Mouse (Mus musculus) telencephalon, adult 2 months (tissue): ENCODE results near the gene Ephb1.

ENCODE experiments used
- DNase-seq: peaks from one replicate; pipeline ENCODE4 v3.0.0-alpha.2; 2011; ENCODE audit warnings: low read depth, low spot score

Ephb1 gene

GRCm38 (mm10) chr9:102306645-102307415 lies 47.7 kb downstream of the Ephb1 start:
- no peak for DNase-seq

- DNase-seq, result no peak
Measured at GRCm38 (mm10) chr9:102305432-102306100, 48.9 kb downstream of the Ephb1 start.

GRCm38 (mm10) chr9:102304796-102305195 lies 49.7 kb downstream of the Ephb1 start:
- peak; percentile 64 for DNase-seq

GRCm38 (mm10) chr9:102303882-102304281 lies 50.6 kb downstream of the Ephb1 start:
- DNase-seq, result no peak

- no peak for DNase-seq
Measured at GRCm38 (mm10) chr9:102300985-102301384, 53.5 kb downstream of the Ephb1 start.

- no peak for DNase-seq
Measured at GRCm38 (mm10) chr9:102298741-102299140, 55.8 kb downstream of the Ephb1 start.

GRCm38 (mm10) chr9:102297986-102298385 lies 56.5 kb downstream of the Ephb1 start:
- no peak for DNase-seq

- no peak for DNase-seq
Measured at GRCm38 (mm10) chr9:102297176-102297575, 57.3 kb downstream of the Ephb1 start.

- DNase-seq, result no peak
Measured at GRCm38 (mm10) chr9:102293605-102294004, 60.9 kb downstream of the Ephb1 start.

GRCm38 (mm10) chr9:102291230-102291629 lies 63.3 kb downstream of the Ephb1 start:
- DNase-seq, result no peak

GRCm38 (mm10) chr9:102288356-102288755 lies 66.1 kb downstream of the Ephb1 start:
- no peak for DNase-seq

- DNase-seq, result no peak
Measured at GRCm38 (mm10) chr9:102275931-102276330, 78.6 kb downstream of the Ephb1 start.

- DNase-seq, result no peak
Measured at GRCm38 (mm10) chr9:102274016-102274415, 80.5 kb downstream of the Ephb1 start.

GRCm38 (mm10) chr9:102273469-102273808 lies 81.1 kb downstream of the Ephb1 start:
- DNase-seq, result no peak

- DNase-seq, result no peak
Measured at GRCm38 (mm10) chr9:102272731-102273468, 81.6 kb downstream of the Ephb1 start.

- DNase-seq, result no peak
Measured at GRCm38 (mm10) chr9:102270496-102270895, 84.0 kb downstream of the Ephb1 start.

GRCm38 (mm10) chr9:102267311-102268027 lies 87.0 kb downstream of the Ephb1 start:
- no peak for DNase-seq

- no peak for DNase-seq
Measured at GRCm38 (mm10) chr9:102263760-102264159, 90.7 kb downstream of the Ephb1 start.

GRCm38 (mm10) chr9:102262100-102262501 lies 92.4 kb downstream of the Ephb1 start:
- no peak for DNase-seq

GRCm38 (mm10) chr9:102261511-102261910 lies 93.0 kb downstream of the Ephb1 start:
- no peak for DNase-seq

GRCm38 (mm10) chr9:102256407-102256806 lies 98.1 kb downstream of the Ephb1 start:
- DNase-seq, result no peak

GRCm38 (mm10) chr9:102255803-102256202 lies 98.7 kb downstream of the Ephb1 start:
- no peak for DNase-seq
